Mouse (Mus musculus) cerebellum, adult 11 months (tissue): Measurements from ENCODE around the gene Gm20388.

Experiments used
- DNase-seq: peaks from one replicate; pipeline ENCODE4 v3.0.0; 2022

Gene Gm20388

GRCm38 (mm10) chr8:121027787-121028186, 1117.1 kb downstream of the Gm20388 start:
- no peak for DNase-seq

GRCm38 (mm10) chr8:121029076-121029475, 1118.4 kb downstream of the Gm20388 start:
- DNase-seq = no peak

GRCm38 (mm10) chr8:121030496-121031040, 1119.9 kb downstream of the Gm20388 start:
- no peak for DNase-seq

GRCm38 (mm10) chr8:121033299-121034013, 1122.8 kb downstream of the Gm20388 start:
- DNase-seq = no peak

GRCm38 (mm10) chr8:121035611-121036010, 1125.0 kb downstream of the Gm20388 start:
- no peak for DNase-seq

GRCm38 (mm10) chr8:121043719-121044440, 1133.2 kb downstream of the Gm20388 start:
- no peak for DNase-seq

GRCm38 (mm10) chr8:121047441-121047840, 1136.8 kb downstream of the Gm20388 start:
- DNase-seq = no peak

- no peak for DNase-seq
Measured at GRCm38 (mm10) chr8:121058081-121058480, 1147.4 kb downstream of the Gm20388 start.

GRCm38 (mm10) chr8:121059098-121059497, 1148.5 kb downstream of the Gm20388 start:
- no peak for DNase-seq

GRCm38 (mm10) chr8:121062521-121062920, 1151.9 kb downstream of the Gm20388 start:
- no peak for DNase-seq

GRCm38 (mm10) chr8:121063649-121064048, 1153.0 kb downstream of the Gm20388 start:
- no peak for DNase-seq

GRCm38 (mm10) chr8:121071454-121071853, 1160.8 kb downstream of the Gm20388 start:
- no peak for DNase-seq

GRCm38 (mm10) chr8:121072406-121073130, 1161.9 kb downstream of the Gm20388 start:
- no peak for DNase-seq

- DNase-seq = no peak
Measured at GRCm38 (mm10) chr8:121073174-121074107, 1162.8 kb downstream of the Gm20388 start.

- no peak for DNase-seq
Measured at GRCm38 (mm10) chr8:121074108-121074847, 1163.6 kb downstream of the Gm20388 start.

GRCm38 (mm10) chr8:121074848-121075145, 1164.2 kb downstream of the Gm20388 start:
- DNase-seq = no peak

GRCm38 (mm10) chr8:121075936-121076335, 1165.3 kb downstream of the Gm20388 start:
- DNase-seq = no peak

- no peak for DNase-seq
Measured at GRCm38 (mm10) chr8:121076555-121076954, 1165.9 kb downstream of the Gm20388 start.

- DNase-seq = no peak
Measured at GRCm38 (mm10) chr8:121078721-121079120, 1168.1 kb downstream of the Gm20388 start.

GRCm38 (mm10) chr8:121079201-121079600, 1168.6 kb downstream of the Gm20388 start:
- no peak for DNase-seq

GRCm38 (mm10) chr8:121079944-121080343, 1169.3 kb downstream of the Gm20388 start:
- DNase-seq = no peak
